Mouse (Mus musculus) small intestine, adult 10 weeks (tissue): ENCODE measurements around the gene Nck1. TPM values are rescaled to one million over a fixed set of nuclear protein-coding genes. Genes with fewer than 3 reads are reported as not detected.

Experiments used
- polyA plus RNA-seq: library from polyadenylated mRNA; stranded (reverse); fragments of 350-450 nt; fragmentation: Illumina TruSeq; extraction: RNeasy Lipid Tissue Mini Kit (QIAGEN cat#74804); gene quantifications from one replicate; pipeline ENCODE4 v1.2.3, GENCODE M21; 2014; ENCODE audit warnings: low replicate concordance

Nck1 gene
- polyA plus RNA-seq, result 115 TPM

GRCm38 (mm10) chr9:100545715-100546593, at the start of gene Nck1:
TSS of gene Nck1 (minus strand) at chr9:100546134.

GRCm38 (mm10) chr9:100570626-100571233, 24.8 kb upstream of the Nck1 start, which contains the start of gene Slc35g2:
TSS of gene Slc35g2 (minus strand) at chr9:100571090.

GRCm38 (mm10) chr9:100486431-100486830, 59.5 kb downstream of the Nck1 start, which contains the start of gene Il20rb:
TSS of gene Il20rb (minus strand) at chr9:100486788.

Other genes starting within 250 kb of the Nck1 start
- gene Il20rb, start 59.3 kb downstream of the Nck1 start, polyA plus RNA-seq, result 0.45 TPM
- gene Slc35g2, start 25.0 kb upstream of the Nck1 start, polyA plus RNA-seq, result 17.1 TPM
- 46.5 TPM for gene Stag1, start 51.7 kb upstream of the Nck1 start, polyA plus RNA-seq